Comparison of ENCODE assay signal across 34 mouse cellular contexts in the genomic region with DNA sequence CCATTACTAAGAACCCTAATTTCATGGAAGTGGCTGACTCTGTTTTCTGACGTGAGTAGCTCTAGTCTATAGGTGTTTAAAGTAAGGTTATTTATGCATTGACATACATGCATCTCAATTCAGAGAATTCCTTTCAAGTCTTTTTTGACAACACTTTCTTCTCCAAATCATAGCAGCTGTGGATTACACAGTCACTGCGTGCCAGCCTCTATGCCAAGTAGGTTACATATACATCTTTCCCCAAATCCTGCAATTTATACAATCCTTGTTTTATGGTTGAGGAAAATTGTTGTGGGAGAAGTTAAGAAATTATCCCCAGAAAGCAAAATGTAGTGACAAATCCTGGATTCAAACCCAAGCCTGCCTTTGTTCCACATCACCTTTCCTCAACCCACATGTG.
"Had no signal": no experiment of that assay in that cellular context is flagged by ENCODE, and none has a peak within 500 bp of the region (broad histone marks: within the 10 kb centered on the region; RNA-seq: fewer than 3 reads in every experiment).

No protein-coding gene starts in this region.

- H3K9ac ChIP-seq: heart, embryonic 12.5 days; heart, embryonic 13.5 days; heart, embryonic 15.5 days; hindbrain, embryonic 12.5 days; hindbrain, embryonic 13.5 days; hindbrain, embryonic 14.5 days; hindbrain, embryonic 15.5 days; intestine, embryonic 15.5 days; kidney, embryonic 15.5 days had no signal

- H3K4me2 ChIP-seq: heart, embryonic 12.5 days; heart, embryonic 13.5 days; heart, embryonic 15.5 days; hindbrain, embryonic 12.5 days; hindbrain, embryonic 13.5 days; hindbrain, embryonic 14.5 days; hindbrain, embryonic 15.5 days; intestine, embryonic 15.5 days; kidney, embryonic 15.5 days had no signal

- H3K27ac ChIP-seq: heart, embryonic 13.5 days; heart, embryonic 15.5 days; hindbrain, embryonic 10.5 days; hindbrain, embryonic 12.5 days; hindbrain, embryonic 13.5 days; hindbrain, embryonic 14.5 days; hindbrain, embryonic 15.5 days; hindbrain, postnatal 0 days; intestine, embryonic 15.5 days; kidney, embryonic 15.5 days; kidney, postnatal 0 days; layer of hippocampus, adult 2 months; left cerebral cortex, adult 2 months had no signal

- H3K9me3 ChIP-seq: heart, embryonic 12.5 days; heart, embryonic 13.5 days; heart, embryonic 15.5 days; hindbrain, embryonic 10.5 days; hindbrain, embryonic 12.5 days; hindbrain, embryonic 13.5 days; hindbrain, embryonic 15.5 days; intestine, embryonic 15.5 days; kidney, embryonic 15.5 days had no signal

- H3K4me1 ChIP-seq: heart, embryonic 12.5 days; heart, embryonic 13.5 days; hindbrain, embryonic 10.5 days; hindbrain, embryonic 12.5 days; hindbrain, embryonic 13.5 days; hindbrain, embryonic 15.5 days; kidney, embryonic 15.5 days had no signal

- H3K27me3 ChIP-seq: heart, embryonic 12.5 days; heart, embryonic 13.5 days; heart, embryonic 15.5 days; hindbrain, embryonic 12.5 days; hindbrain, embryonic 13.5 days; hindbrain, embryonic 15.5 days; intestine, embryonic 15.5 days; kidney, embryonic 15.5 days had no signal

- H3K4me3 ChIP-seq: heart, embryonic 12.5 days; heart, embryonic 13.5 days; heart, embryonic 15.5 days; hindbrain, embryonic 10.5 days; hindbrain, embryonic 12.5 days; hindbrain, embryonic 13.5 days; hindbrain, embryonic 15.5 days; intestine, embryonic 15.5 days; kidney, embryonic 15.5 days; layer of hippocampus, adult 2 months; left cerebral cortex, adult 2 months had no signal

- H3K36me3 ChIP-seq: heart, embryonic 12.5 days; heart, embryonic 13.5 days; heart, embryonic 15.5 days; hindbrain, embryonic 10.5 days; hindbrain, embryonic 12.5 days; hindbrain, embryonic 13.5 days; hindbrain, embryonic 15.5 days; intestine, embryonic 15.5 days; kidney, embryonic 15.5 days had no signal

- DNase-seq: heart, postnatal 10 days; heart, postnatal 14 days; heart, postnatal 36 days; heart, postnatal 4 days; kidney, adult 11 months; kidney, adult 18-20 months; kidney, adult 2 months; kidney, adult 8-10 months; kidney, adult 9 months; kidney, postnatal 10 days; kidney, postnatal 14 days; kidney, postnatal 25 days; kidney, postnatal 36 days; kidney, postnatal 4 days; layer of hippocampus, adult 9-11 months; layer of hippocampus, postnatal 36 days had no signal

- ATAC-seq: hindbrain, embryonic 16.5 days; hindbrain, postnatal 0 days; inflammation-experienced regulatory T-cells, adult 6 months; intestine, embryonic 15.5 days; intestine, embryonic 16.5 days; intestine, postnatal 0 days had no signal
